Mouse (Mus musculus) CH12.LX (cell line): ENCODE results near the gene Aldh5a1. TPM values are rescaled to one million over a fixed set of nuclear protein-coding genes. Genes with fewer than 3 reads are reported as not detected.

Experiments
- DNase-seq: peaks from one replicate; pipeline ENCODE4 v3.0.0-alpha.2; 2013; ENCODE audit errors: extremely low read depth
- H3K27ac ChIP-seq: 2 replicates; pipeline ENCODE4 v1.5.1; 2012; ENCODE audit warnings: low read depth, mild to moderate bottlenecking, control low read depth, moderate library complexity; ENCODE audit not compliant: insufficient read depth
- H3K27me3 ChIP-seq: replicated peaks from 2 replicates; pipeline ENCODE3; 2012; ENCODE audit warnings: inconsistent platforms
- H3K36me3 ChIP-seq, 2 experiments: replicated peaks in 1 of 2; 2 replicates each; pipeline versions ENCODE3 to v1.6.1; 2012; ENCODE audit warnings: inconsistent platforms in 1 of 2, low read length in 1 of 2, mild to moderate bottlenecking in 1 of 2, mixed read lengths in 1 of 2, moderate library complexity in 1 of 2; ENCODE audit not compliant: control insufficient read depth in 1 of 2, insufficient read depth in 1 of 2
- H3K4me1 ChIP-seq, 2 experiments: 2 replicates each; pipeline ENCODE4 v1.6.1; 2012; ENCODE audit warnings: inconsistent platforms in 1 of 2, moderate library complexity in 1 of 2; ENCODE audit not compliant: insufficient read depth in 2 of 2, control insufficient read depth in 1 of 2
- H3K4me2 ChIP-seq: 2 replicates; pipeline ENCODE4 v1.6.1; 2012; ENCODE audit warnings: low read depth, mild to moderate bottlenecking, control low read depth; ENCODE audit not compliant: poor library complexity, insufficient read depth, severe bottlenecking
- H3K4me3 ChIP-seq, 3 experiments: fragments of 150-350 bp in 1 of 3; sonication (generic) in 1 of 3; replicated peaks in 1 of 3; 2 replicates each; pipeline versions ENCODE3 to v1.5.1; 2011 to 2012; ENCODE audit warnings: low read depth in 2 of 3, low read length in 2 of 3, mild to moderate bottlenecking in 2 of 3, moderate library complexity in 2 of 3, control low read depth in 1 of 3, improper control_type of control experiment in 1 of 3, inconsistent platforms in 1 of 3, mixed read lengths in 1 of 3; ENCODE audit not compliant: poor library complexity in 1 of 3
- H3K79me2 ChIP-seq: replicated peaks from 2 replicates; pipeline ENCODE4 v1.6.1; 2012; ENCODE audit warnings: mild to moderate bottlenecking, moderate library complexity; ENCODE audit not compliant: control insufficient read depth, poor library complexity, insufficient read depth, severe bottlenecking; ENCODE audit errors: extremely low read depth
- H3K9ac ChIP-seq: 2 replicates; pipeline ENCODE4 v1.6.1; 2012; ENCODE audit warnings: low read depth, mild to moderate bottlenecking, control low read depth, moderate library complexity; ENCODE audit not compliant: insufficient read depth
- H3K9me3 ChIP-seq: replicated peaks from 2 replicates; pipeline ENCODE3; 2012; ENCODE audit warnings: low read length, inconsistent platforms, mixed read lengths
- BHLHE40 ChIP-seq: IDR thresholded peaks from 2 replicates; pipeline ENCODE4 v1.6.1; 2011; ENCODE audit warnings: mild to moderate bottlenecking, low read depth, low read length, improper control_type of control experiment
- CHD1 ChIP-seq: IDR thresholded peaks from 2 replicates; pipeline ENCODE4 v1.6.1; 2012; ENCODE audit warnings: low read depth, low read length, improper control_type of control experiment, inconsistent platforms
- CHD2 ChIP-seq: IDR thresholded peaks from 2 replicates; pipeline ENCODE4 v1.6.1; 2011; ENCODE audit warnings: low read length, improper control_type of control experiment
- CTCF ChIP-seq, 2 experiments: IDR thresholded peaks in 1 of 2; conservative IDR thresholded peaks in 1 of 2; 2 replicates each; pipeline ENCODE4 v1.5.1; 2011 to 2012; ENCODE audit warnings: low read depth in 2 of 2, low read length in 2 of 2, improper control_type of control experiment in 1 of 2, inconsistent platforms in 1 of 2, mild to moderate bottlenecking in 1 of 2, moderate library complexity in 1 of 2
- E2F4 ChIP-seq: IDR thresholded peaks from 2 replicates; pipeline ENCODE4 v1.6.1; 2011; ENCODE audit warnings: low read depth, low read length, improper control_type of control experiment; ENCODE audit not compliant: insufficient replicate concordance
- ELF1 ChIP-seq: IDR thresholded peaks from 2 replicates; pipeline ENCODE4 v1.6.1; 2014; ENCODE audit warnings: low read depth, mild to moderate bottlenecking, inconsistent platforms, low read length, improper control_type of control experiment
- ETS1 ChIP-seq: conservative IDR thresholded peaks from 2 replicates; pipeline ENCODE4 v1.6.1; 2012; ENCODE audit warnings: low read depth, mild to moderate bottlenecking, inconsistent platforms, low read length, improper control_type of control experiment, moderate library complexity
- HCFC1 ChIP-seq: IDR thresholded peaks from 2 replicates; pipeline ENCODE4 v1.6.1; 2012; ENCODE audit warnings: low read depth, mild to moderate bottlenecking, inconsistent platforms, low read length, improper control_type of control experiment
- IRF4 ChIP-seq: IDR thresholded peaks from 2 replicates; pipeline ENCODE4 v1.6.1; 2014; ENCODE audit warnings: low read depth, mild to moderate bottlenecking, inconsistent platforms, low read length, improper control_type of control experiment
- KAT2A ChIP-seq: IDR thresholded peaks from 2 replicates; pipeline ENCODE4 v1.6.1; 2012; ENCODE audit warnings: low read length, improper control_type of control experiment, inconsistent platforms; ENCODE audit not compliant: insufficient replicate concordance
- MAFK ChIP-seq: IDR thresholded peaks from 2 replicates; pipeline ENCODE4 v1.6.1; 2011; ENCODE audit warnings: low read length, improper control_type of control experiment; ENCODE audit not compliant: insufficient replicate concordance
- MAX ChIP-seq: IDR thresholded peaks from 2 replicates; pipeline ENCODE4 v1.6.1; 2011; ENCODE audit warnings: low read length, improper control_type of control experiment
- MAZ ChIP-seq: IDR thresholded peaks from 2 replicates; pipeline ENCODE4 v1.6.1; 2012; ENCODE audit warnings: low read depth, mild to moderate bottlenecking, inconsistent platforms, low read length, improper control_type of control experiment, moderate library complexity
- MEF2A ChIP-seq: IDR thresholded peaks from 2 replicates; pipeline ENCODE4 v1.6.1; 2014; ENCODE audit warnings: low read depth, mild to moderate bottlenecking, inconsistent platforms, low read length, improper control_type of control experiment, borderline replicate concordance
- MXI1 ChIP-seq: IDR thresholded peaks from 2 replicates; pipeline ENCODE4 v1.6.1; 2011; ENCODE audit warnings: mild to moderate bottlenecking, low read depth, low read length, improper control_type of control experiment
- MYC ChIP-seq: IDR thresholded peaks from 2 replicates; pipeline ENCODE4 v1.6.1; 2011; ENCODE audit warnings: low read depth, mild to moderate bottlenecking, improper control_type of control experiment, low read length
- NELFE ChIP-seq: IDR thresholded peaks from 2 replicates; pipeline ENCODE4 v1.6.1; 2011; ENCODE audit warnings: low read depth, low read length, improper control_type of control experiment
- PAX5 ChIP-seq: IDR thresholded peaks from 2 replicates; pipeline ENCODE4 v1.6.1; 2012; ENCODE audit warnings: low read length, inconsistent platforms, mixed read lengths
- POLR2A ChIP-seq: IDR thresholded peaks from 2 replicates; pipeline ENCODE4 v1.6.1; 2011; ENCODE audit warnings: low read depth, mild to moderate bottlenecking, improper control_type of control experiment, low read length
- RAD21 ChIP-seq: IDR thresholded peaks from 2 replicates; pipeline ENCODE4 v1.6.1; 2011; ENCODE audit warnings: low read depth, mild to moderate bottlenecking, low read length, improper control_type of control experiment, moderate library complexity
- RCOR1 ChIP-seq: conservative IDR thresholded peaks from 2 replicates; pipeline ENCODE4 v1.6.1; 2012; ENCODE audit warnings: low read depth, mild to moderate bottlenecking, inconsistent platforms, low read length, improper control_type of control experiment
- SIN3A ChIP-seq: IDR thresholded peaks from 2 replicates; pipeline ENCODE4 v1.6.1; 2012; ENCODE audit warnings: low read length, improper control_type of control experiment, inconsistent platforms
- SMC3 ChIP-seq: IDR thresholded peaks from 2 replicates; pipeline ENCODE4 v1.6.1; 2011; ENCODE audit warnings: low read depth, low read length, improper control_type of control experiment
- TBP ChIP-seq: conservative IDR thresholded peaks from 2 replicates; pipeline ENCODE4 v1.6.1; 2011; ENCODE audit warnings: low read depth, low read length, improper control_type of control experiment
- TCF12 ChIP-seq: IDR thresholded peaks from 2 replicates; pipeline ENCODE4 v1.6.1; 2014; ENCODE audit warnings: low read depth, mild to moderate bottlenecking, inconsistent platforms, low read length, improper control_type of control experiment
- UBTF ChIP-seq: IDR thresholded peaks from 2 replicates; pipeline ENCODE4 v1.6.1; 2012; ENCODE audit warnings: low read depth, mild to moderate bottlenecking, inconsistent platforms, low read length, improper control_type of control experiment, moderate library complexity
- USF1 ChIP-seq: IDR thresholded peaks from 2 replicates; pipeline ENCODE4 v1.6.1; 2014; ENCODE audit warnings: low read depth, mild to moderate bottlenecking, inconsistent platforms, low read length, improper control_type of control experiment
- USF2 ChIP-seq: conservative IDR thresholded peaks from 2 replicates; pipeline ENCODE4 v1.6.1; 2011; ENCODE audit warnings: low read depth, low read length, improper control_type of control experiment
- ZMIZ1 ChIP-seq: IDR thresholded peaks from 2 replicates; pipeline ENCODE4 v1.6.1; 2012; ENCODE audit warnings: low read depth, mild to moderate bottlenecking, inconsistent platforms, low read length, improper control_type of control experiment
- ZNF384 ChIP-seq: IDR thresholded peaks from 2 replicates; pipeline ENCODE4 v1.6.1; 2012; ENCODE audit warnings: low read depth, low read length, improper control_type of control experiment, inconsistent platforms
- dilution Hi-C: fragments of 300-500 bp; cut with MboI; formaldehyde crosslinking; loops from 2 replicates; pipeline ENCODE4 v1.14.3; 2020; ENCODE audit warnings: low sequenced_read_pairs; ENCODE audit not compliant: extremely low pct_unique_long_range_greater_than_20kb, extremely low pct_ligation_motif_present
- in situ Hi-C: fragments of 300-500 bp; cut with MboI; formaldehyde crosslinking; loops from 3 replicates; pipeline ENCODE4 v1.14.3; 2019; ENCODE audit warnings: low sequenced_read_pairs, low pct_ligation_motif_present, low pct_unique_long_range_greater_than_20kb, mixed read lengths
- polyA plus RNA-seq: library from polyadenylated mRNA; unstranded; fragments of >175 nt; gene quantifications from 2 replicates; pipeline ENCODE4 v1.2.1, GENCODE M21; 2012; ENCODE audit warnings: low read depth; ENCODE audit not compliant: insufficient read length
- total RNA-seq, 2 experiments: library from RNA; depleted of rRNA; stranded (reverse); fragments of 300-350 nt in 1 of 2; fragments of >200 nt in 1 of 2; gene quantifications; 2 replicates each; pipeline ENCODE4 v1.2.3; 2012 to 2014

Aldh5a1 gene
- total and polyA plus RNA-seq, 3 experiments, result 0.36 to 2.4 (median 1.3) TPM

DNA sequence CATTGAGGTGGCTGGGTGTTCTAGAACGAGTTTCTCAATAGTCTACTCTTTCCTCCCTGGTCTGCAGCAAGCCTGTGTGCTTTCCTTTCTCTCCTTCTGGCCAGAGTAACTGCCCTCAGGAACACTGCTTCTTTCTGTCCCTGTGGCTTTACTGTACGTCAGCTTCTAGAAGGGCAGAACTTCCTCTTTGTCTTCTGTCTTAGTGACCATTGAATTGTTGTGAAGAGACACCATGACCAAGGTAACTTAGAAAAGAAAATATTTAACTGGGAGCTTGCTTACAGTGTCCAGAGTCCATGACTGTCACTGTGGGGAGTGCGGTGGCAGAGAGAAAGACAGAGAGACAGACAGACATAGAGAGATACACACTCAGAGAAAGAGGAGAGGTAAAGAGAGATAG, 22.6 kb upstream of the Aldh5a1 start:
- Histone ChIP-seq H3K4me2 (no peak overlapping the region), H3K9ac (no peak overlapping the region), H3K36me3 (no peaks in the 10 kb centered on the region)
- dilution Hi-C loops, result no loop called here
- TF ChIP-seq USF2, result no peak
- no peak for TF ChIP-seq ZNF384
- TF ChIP-seq, all 38 proteins: peak for 0
- no peak overlapping the region for H3K27ac ChIP-seq
- H3K27me3 ChIP-seq, result no peaks in the 10 kb centered on the region
- no peaks in the 10 kb centered on the region for H3K79me2 ChIP-seq
- in situ Hi-C loops, result no loop called here
- peaks cover 3 to 17% of the 10 kb centered on the region in 2 experiments for H3K4me1 ChIP-seq
- no peaks in the 10 kb centered on the region for H3K9me3 ChIP-seq
- no peak for DNase-seq
- H3K4me3 ChIP-seq, result no peak overlapping the region

DNA sequence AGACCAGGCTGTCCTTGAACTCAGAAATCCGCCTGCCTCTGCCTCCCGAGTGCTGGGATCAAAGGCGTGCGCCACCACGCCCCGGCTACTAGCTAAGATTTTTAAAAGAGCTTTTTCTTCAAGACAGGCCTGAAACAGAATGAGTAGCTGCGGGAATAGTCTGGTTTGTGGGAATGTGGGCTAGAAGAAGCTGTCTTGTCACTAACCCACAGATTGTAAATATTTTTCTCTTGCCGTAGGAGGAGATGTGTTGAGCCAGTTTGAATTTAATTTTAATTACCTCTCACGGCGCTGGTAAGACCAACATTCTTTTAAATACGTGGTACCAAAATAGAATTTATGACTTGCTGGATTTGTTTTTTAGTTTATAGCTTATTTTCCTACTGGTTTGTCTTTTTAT, 21.2 kb upstream of the Aldh5a1 start:
- H3K27me3 ChIP-seq, result no peaks in the 10 kb centered on the region

DNA sequence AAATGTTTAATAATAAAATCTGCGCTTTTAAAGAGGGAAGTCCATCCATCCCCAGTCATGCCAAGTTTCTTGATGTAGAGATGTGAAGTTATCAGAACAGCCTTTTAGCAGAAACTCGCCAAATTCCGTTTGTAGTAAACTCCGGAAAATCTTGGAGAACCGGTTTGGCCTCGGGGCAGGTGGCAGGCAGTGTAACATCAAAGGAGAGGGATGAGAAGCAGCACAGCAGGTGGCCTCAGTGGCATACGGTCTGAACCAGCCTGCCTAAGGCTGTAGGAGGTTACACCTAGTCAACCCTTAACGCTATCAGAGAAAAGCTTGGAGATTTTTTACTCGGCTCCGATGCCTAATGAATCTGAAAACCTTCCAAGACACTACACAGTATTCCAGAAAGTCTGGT, 18.0 kb upstream of the Aldh5a1 start:
- Histone ChIP-seq H3K4me1 (peaks cover 3 to 8% of the 10 kb centered on the region in 2 experiments; a peak in 3 of 4 replicates), H3K4me3 (no peak overlapping the region), H3K36me3 (no peaks in the 10 kb centered on the region), H3K79me2 (no peaks in the 10 kb centered on the region), H3K27ac (no peak overlapping the region), H3K27me3 (no peaks in the 10 kb centered on the region), H3K9ac (no peak overlapping the region), H3K4me2 (no peak overlapping the region), H3K9me3 (no peaks in the 10 kb centered on the region)
- dilution Hi-C loops, result no loop called here
- in situ Hi-C loops, result no loop called here
- TF ChIP-seq ETS1 (no peak), MEF2A (no peak), POLR2A (no peak), MYC (no peak), CTCF (conservative IDR thresholded peaks at IDR 0.05 in 1 of 2, IDR thresholded peaks at IDR 0.05 in 1 of 2; ENCODE audit: low read depth in 2 of 2, low read length in 2 of 2) (no peak), MAZ (no peak), CHD1 (no peak), ELF1 (no peak), CHD2 (no peak), NELFE (no peak), PAX5 (no peak), TBP (no peak), E2F4 (no peak), RCOR1 (no peak), TCF12 (no peak)
- no peak for DNase-seq

More for the DNA sequence above, 21.2 kb upstream of the Aldh5a1 start:
- no peak for DNase-seq
- no peaks in the 10 kb centered on the region for H3K36me3 ChIP-seq
- in situ Hi-C loops, result no loop called here
- no peak overlapping the region for H3K27ac ChIP-seq
- H3K9me3 ChIP-seq, result no peaks in the 10 kb centered on the region
- H3K79me2 ChIP-seq, result no peaks in the 10 kb centered on the region
- H3K4me1 ChIP-seq, result peaks cover 2 to 12% of the 10 kb centered on the region in 2 experiments; a peak in 2 of 4 replicates
- H3K4me3 ChIP-seq, result no peak overlapping the region
- TF ChIP-seq CTCF (conservative IDR thresholded peaks at IDR 0.05 in 1 of 2, IDR thresholded peaks at IDR 0.05 in 1 of 2; ENCODE audit: low read depth in 2 of 2, low read length in 2 of 2) (no peak), IRF4 (no peak), RAD21 (no peak), MAFK (no peak), MXI1 (no peak), SMC3 (no peak), ZMIZ1 (no peak), MEF2A (no peak), HCFC1 (no peak), USF1 (no peak), RCOR1 (no peak), BHLHE40 (no peak), UBTF (no peak), SIN3A (no peak), MAZ (no peak), MAX (no peak), KAT2A (no peak)
- dilution Hi-C loops, result no loop called here
- no peak overlapping the region for H3K9ac ChIP-seq
- no peak overlapping the region for H3K4me2 ChIP-seq
